Mouse (Mus musculus) frontal cortex, postnatal 10 days (tissue): ENCODE measurements around the gene Stac2.
A peak's percentile ranks its signal among the peaks of the same experiment; 100 is the strongest.

Source experiments
- DNase-seq, 2 experiments: peaks; one replicate each; pipeline ENCODE4 v3.0.0; 2022; ENCODE audit warnings: low spot score in 2 of 2, mixed read lengths in 1 of 2

Gene Stac2

DNA sequence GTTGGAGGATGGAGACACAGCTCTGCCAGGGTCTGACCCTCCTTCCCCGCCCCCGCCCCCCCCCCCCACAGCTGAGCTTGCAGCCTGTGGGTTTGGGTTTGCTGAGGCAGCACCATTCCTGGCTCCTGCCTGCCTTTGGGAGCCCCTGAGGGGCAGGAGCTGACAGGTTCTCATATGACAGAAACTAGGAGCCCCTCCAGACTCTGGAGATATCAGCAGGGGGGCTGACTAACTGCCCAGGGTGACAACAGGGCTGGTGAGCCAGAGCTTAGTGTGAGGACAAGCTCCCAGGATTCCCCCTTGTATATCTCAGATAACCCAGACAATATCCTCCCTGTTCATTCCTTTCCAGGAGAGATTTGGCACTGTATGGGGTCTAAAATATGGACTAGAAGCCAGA, 2.3 kb downstream of the Stac2 start:
- no peak for DNase-seq

DNA sequence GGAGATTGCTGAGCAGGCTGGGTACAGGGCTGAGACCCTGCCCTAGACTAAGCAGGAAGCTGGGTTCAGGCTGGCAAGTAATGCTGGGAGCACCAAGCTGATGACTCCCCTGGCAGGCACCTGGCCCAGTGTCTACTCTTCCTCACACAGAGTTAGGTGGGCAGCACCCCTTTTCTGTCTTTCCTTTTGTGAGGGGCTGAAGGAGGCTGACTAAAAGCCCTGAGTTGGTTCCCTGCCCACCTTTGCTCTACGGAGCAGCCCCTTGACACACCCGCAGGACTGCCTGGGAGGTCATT, 2.8 kb downstream of the Stac2 start:
- DNase-seq: no peak

- no peak for DNase-seq
Measured at GRCm38 (mm10) chr11:98049672-98050519, 3.4 kb downstream of the Stac2 start.

DNA sequence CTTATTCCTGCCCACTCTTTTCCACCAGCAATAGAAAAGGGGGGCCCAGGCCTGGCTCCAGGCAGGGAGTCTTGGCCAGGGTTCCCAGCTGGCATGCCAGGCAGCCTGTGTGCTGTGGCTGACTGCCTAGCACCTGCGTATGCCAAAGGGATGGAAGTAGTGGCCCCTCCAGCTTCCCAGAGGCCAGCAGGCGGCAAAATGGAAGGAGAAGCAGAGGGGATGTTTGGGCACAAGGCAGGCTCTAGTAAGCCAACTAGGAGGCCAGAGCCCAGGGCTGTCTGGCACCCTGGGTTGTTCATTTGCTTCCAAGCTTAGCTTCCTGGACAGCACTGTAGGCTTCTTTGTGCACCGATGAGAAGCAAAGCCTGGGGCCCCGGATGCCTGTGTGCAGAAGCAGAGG, 5.5 kb downstream of the Stac2 start:
- DNase-seq: peak in 1 of 2 experiments; percentile 56

- DNase-seq: no peak
Measured at GRCm38 (mm10) chr11:98046466-98046865, 6.8 kb downstream of the Stac2 start.

- no peak for DNase-seq
Measured at GRCm38 (mm10) chr11:98045596-98045995, 7.7 kb downstream of the Stac2 start.

- DNase-seq: no peak
Measured at GRCm38 (mm10) chr11:98044074-98044473, 9.2 kb downstream of the Stac2 start.

DNA sequence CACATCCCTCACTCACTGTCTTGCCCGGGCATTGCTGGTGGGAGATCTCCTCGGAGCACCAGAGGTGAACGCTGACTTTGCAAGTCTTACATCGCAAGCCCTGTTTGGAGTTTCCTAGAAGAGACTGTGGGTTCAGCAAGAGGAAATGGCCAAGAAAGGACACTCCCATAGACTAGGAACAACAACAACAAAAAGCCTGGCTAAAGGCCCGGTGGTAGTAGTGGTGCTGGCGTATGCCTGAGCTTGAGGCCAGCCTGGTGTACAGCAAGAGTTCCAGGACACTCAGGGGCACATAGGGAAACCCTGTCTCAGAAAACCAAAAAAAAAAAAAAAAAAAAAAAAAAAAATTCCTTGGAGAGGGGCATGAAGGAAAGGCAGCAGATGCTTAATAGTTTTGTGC, 10.5 kb downstream of the Stac2 start:
- DNase-seq: no peak

DNA sequence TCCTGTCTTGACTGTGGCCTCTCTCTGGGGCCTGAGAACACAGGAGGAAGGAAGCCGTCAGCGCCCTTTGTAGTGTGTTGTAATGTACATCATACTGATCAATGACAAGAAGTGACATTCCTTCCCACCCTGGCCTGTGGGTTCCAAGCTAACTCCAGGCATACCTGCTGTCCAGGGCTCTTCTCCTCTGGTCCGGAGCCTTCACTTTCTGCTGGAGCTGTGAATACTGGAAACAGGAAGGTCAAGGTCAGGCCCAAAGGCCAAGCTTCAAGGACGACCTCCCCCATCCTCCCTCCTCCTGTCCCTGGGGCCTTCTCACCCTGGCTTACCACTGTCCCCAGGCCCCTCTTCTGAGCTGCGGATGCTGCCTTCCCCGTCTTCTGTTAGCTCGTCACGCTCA, 12.3 kb downstream of the Stac2 start:
- DNase-seq: no peak

DNA sequence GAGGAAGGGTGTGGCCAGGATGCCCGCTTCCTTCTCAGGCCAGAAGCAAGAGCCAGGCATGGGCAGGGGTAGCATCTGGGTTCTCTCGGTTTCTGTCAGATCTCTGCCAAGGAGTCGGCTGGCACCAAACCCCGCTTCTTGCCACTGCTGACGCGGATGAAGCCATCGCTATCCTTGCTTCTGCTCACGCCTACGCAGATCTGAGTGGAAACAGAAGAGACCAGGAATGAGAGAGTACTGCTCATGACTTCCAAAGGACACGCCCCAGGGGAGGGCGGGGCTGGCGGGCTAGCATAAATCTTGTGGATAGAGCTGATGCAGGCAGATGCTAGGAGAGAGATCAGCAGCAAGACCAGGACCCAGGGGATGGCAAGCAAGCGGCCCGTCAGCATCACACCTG, 15.4 kb downstream of the Stac2 start:
- DNase-seq: peak in 1 of 2 experiments; percentile 73

GRCm38 (mm10) chr11:98035977-98036377, 17.3 kb downstream of the Stac2 start:
- DNase-seq: no peak

DNA sequence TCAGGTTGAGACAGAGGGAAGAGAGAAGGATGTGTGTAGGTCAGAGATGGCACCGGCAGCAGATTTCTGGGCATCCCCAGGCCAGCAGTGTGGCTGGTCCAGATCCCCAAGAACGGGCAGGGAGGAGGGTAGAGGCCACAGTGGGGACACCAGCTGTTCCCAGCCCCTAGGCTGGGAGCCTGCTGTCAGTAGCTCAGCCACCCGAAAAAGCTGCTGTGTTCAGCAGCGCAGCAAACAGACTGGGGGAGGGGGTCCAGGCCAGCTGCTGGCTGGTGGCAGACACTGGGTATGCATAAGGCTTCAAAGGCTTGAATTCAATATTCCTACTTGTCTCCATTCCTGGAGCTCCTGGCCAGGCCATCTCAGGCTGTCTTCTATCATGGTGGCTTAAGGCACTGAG, 18.4 kb downstream of the Stac2 start:
- DNase-seq: no peak

GRCm38 (mm10) chr11:98034061-98034460, 19.2 kb downstream of the Stac2 start:
- no peak for DNase-seq

GRCm38 (mm10) chr11:98031443-98031770, 21.9 kb downstream of the Stac2 start:
- DNase-seq: peak in 1 of 2 experiments; percentile 78

- DNase-seq: no peak
Measured at GRCm38 (mm10) chr11:98030701-98031442, 22.4 kb downstream of the Stac2 start.

DNA sequence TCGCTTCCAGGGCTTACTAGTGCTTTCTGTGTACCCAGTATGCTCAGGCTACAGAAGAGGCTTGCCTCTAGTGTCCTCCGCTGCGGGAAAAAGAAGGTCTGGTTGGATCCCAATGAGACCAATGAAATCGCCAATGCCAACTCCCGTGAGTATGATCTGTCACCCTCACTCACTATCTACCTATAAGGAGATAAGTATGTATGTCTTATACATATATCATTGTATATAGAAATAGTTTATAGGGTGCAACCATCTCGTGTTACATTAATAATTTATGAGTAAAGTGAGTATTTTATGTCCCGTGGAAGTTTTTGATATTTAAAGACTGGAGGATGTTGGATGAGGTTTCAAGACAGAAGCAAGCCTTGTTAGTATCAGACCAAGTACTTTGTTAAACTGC, 25.5 kb downstream of the Stac2 start:
- no peak for DNase-seq

GRCm38 (mm10) chr11:98027297-98027688, 26.0 kb downstream of the Stac2 start:
- no peak for DNase-seq

GRCm38 (mm10) chr11:98026570-98027296, 26.5 kb downstream of the Stac2 start, which contains the start of gene Rpl19:
TSS of gene Rpl19 (plus strand) at chr11:98026710.
- peak; percentile 85 to 92 for DNase-seq

DNA sequence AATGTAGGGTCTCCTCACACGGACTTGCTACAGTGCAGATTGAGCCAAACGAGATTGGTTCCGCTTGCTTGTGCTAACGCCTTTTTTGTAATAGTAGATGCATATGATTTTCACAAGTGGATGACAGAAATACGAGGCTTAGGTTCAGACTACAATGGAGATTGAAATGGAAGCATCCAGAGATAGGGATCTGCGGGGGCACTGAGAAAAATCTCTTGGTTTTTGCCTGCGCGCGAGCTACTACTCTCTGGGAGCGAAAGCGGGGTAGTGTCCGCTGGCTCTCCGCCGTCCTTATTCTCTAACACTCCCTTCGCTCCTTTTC, 27.1 kb downstream of the Stac2 start:
- no peak for DNase-seq

DNA sequence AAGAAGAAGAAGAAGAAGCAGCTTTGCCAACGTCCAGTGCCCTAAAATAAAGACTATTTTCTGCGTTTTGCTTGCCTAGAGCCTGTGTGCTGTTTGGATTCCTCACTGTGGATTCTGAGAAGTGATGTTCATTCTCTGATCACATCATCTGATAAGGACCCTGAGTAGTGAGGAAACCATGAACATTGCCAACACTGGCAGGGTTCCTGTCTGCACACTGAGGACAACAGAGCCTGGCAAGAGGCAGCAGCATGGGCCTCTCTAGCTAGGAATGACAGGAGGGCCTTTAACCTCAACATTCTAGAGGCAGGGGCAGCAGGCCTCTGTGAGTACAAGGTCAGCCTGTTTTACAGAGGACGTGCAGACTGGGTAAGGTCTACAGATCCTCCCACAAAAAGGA, 28.7 kb downstream of the Stac2 start:
- no peak for DNase-seq

- DNase-seq: peak in 1 of 2 experiments; percentile 64
Measured at GRCm38 (mm10) chr11:98022555-98023371, 30.5 kb downstream of the Stac2 start, which contains the start of gene Cacnb1. TSS of gene Cacnb1 (minus strand) at chr11:98023034.

DNA sequence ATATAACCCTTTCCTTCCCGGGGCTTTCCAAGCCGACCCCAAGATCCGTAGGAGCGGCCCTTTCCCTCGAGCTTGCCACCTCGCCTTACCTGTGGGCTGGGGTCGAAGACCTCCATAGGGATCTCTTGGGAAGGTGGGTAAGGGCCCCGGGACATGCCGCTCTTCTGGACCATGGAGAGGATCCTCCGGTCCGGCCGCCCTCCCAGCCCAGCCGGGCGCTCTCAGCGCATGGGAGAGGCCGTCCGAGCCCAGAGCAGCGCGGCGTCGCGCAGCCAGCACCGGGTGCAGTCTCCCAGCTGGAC, 31.1 kb downstream of the Stac2 start:
- no peak for DNase-seq
